Mouse (Mus musculus) frontal cortex, postnatal 25 days (tissue): ENCODE results near the gene Dpp4.
A peak's percentile ranks its signal among the peaks of the same experiment; 100 is the strongest.

Source experiments
- DNase-seq, 2 experiments: peaks; one replicate each; pipeline ENCODE4 v3.0.0; 2022; ENCODE audit warnings: low spot score in 2 of 2

Dpp4 gene

DNA sequence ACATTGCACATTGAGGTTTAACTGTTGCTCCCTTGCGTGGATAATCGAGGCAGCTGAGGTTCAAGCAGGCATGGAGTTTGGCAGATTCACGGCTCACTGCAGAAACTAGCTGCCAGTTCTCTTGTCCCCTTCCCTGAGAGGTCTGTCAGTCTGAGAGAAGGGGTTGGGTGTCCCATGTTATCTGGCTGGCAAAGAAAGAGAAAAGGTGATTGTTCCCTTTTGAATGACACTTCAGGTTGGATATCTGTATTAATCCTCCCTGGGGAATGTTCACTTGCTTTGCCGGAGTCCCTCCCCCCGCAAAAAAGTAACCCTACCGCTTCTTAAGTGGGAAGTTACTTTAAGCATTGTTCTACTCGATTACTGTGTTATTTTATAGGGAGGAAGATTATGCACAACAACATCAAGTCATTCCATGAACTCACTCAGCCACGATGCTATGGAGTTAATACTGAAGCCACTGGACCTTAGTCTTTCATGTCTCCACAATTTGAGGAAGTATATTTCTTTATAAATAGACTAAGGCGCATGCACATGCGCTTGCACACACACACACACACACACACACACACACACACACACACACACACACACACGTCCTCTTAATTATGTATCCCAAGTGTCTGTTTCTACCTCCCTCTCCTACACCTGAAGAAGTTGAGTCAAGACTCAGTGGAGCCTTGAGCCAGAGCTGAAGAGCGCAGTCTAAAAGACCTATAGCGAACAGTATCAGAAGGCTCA, at the start of gene Dpp4:
Gene Dpp4, minus strand, starts transcription at position 151 of the 741 bp plus-strand sequence.
- DNase-seq = no peak

DNA sequence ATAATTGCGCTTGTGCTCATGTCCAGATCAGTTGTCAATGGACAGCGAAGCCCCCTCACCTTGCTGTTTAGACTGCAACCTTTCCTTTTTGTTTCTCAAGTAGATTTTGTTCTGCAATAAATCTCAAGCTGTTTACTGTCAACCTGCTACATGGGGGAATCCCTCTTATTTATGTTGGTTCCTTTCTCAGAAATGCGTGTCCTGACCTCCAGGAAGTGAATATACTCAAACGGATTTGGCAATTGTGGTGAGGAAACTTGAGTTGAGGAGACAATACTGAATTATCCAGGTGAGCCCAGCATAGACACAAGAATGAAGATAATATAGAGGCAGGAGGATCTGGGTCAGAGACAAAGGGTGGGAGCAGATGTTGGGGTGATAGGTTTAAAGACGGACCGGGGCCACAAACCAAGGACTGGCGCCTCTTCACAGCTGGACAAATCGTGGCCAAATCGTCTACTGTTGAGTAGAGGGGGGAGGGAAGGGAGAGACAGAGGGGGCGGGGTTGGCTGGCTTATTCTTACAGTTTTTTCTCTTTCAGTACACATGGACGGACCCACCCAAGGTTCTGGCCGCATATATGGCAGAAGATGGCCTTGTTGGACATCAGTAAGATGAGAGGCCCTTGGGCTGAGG, 48.9 kb upstream of the Dpp4 start:
- DNase-seq = no peak

DNA sequence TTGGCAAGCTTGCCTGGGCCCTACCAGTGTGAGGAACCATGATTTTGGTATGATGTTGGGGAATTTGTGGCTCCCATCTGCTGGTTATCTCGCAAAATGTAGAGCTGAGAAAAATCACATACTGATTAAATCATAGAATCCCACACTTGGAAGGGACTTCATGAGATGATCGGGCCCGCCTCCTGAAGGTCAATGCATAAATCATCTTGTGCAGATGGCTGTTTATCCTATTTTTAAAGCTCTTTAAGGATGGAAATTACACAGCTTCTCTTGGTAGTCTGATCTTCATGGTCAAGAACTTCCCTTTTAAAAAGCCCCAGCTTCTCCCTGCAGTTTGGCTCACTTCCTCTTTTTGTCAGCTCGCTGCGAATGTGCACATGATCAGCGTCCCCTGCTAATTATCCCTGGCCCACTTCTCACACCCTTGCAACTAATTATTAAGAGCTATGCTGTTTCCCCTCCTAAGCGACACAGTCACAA, 48.2 kb upstream of the Dpp4 start:
- DNase-seq = no peak

DNA sequence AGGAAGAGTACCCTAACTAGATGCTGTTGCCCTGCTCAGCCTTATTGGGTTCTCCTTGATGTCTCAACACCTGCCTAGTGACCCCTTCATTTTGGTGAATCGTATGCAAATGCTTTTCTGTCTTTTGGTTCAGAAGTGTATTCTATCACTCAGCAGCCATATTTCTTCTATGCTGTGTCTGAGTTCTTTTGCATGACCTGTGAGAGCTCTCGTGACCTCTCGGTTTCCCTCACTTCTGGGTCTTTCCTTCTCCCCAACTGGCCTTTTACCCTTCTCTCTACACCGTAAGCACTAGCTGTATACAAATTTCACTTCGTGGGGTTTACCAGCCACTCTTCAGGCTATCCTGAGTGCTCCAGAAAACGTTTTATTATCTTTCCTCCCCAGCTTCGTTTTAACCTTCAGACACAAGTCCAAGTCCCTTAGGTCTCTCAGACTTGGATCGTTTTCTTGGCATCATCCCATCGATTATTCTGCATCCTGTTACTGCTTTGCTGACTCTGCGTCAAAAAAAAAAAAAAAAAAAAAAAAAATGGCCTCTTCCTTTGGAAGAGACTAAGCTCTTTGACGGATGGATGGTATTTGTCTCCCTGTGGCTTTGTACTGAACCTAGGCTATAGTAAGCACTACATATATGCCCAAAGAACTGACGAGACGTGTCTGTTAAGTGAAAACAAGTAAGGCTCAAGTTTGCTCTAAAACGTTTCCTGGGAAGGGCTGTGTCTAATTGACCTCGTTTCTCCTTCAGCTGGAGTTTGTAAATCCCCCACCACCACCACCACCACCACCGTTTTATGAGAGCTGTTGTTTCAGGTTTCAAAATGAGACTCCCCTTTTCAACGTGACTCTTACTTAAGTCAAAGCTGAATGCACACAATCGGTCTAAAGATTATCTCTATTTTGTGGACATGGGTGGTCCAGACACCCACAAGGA, 47.5 kb upstream of the Dpp4 start:
- DNase-seq = no peak

DNA sequence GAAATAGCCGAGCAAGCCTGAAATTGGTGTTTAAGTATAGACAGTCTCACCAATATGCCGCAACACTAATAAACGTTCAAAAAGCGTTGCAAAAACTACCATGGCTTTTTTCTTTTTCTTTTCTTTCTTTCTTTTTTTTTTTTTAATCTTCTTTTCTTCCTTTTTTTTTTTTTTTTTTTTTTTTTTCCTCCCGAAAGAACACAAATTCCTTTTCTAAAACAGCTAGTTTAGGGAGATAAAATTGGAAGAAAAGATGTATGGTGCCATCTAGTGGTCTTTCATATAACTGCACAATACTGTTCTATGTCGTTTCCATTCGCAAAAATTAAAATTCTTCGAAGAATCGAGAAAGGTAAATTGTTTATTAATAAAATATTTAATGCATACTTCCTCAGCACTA, 46.0 kb upstream of the Dpp4 start:
- DNase-seq = no peak

DNA sequence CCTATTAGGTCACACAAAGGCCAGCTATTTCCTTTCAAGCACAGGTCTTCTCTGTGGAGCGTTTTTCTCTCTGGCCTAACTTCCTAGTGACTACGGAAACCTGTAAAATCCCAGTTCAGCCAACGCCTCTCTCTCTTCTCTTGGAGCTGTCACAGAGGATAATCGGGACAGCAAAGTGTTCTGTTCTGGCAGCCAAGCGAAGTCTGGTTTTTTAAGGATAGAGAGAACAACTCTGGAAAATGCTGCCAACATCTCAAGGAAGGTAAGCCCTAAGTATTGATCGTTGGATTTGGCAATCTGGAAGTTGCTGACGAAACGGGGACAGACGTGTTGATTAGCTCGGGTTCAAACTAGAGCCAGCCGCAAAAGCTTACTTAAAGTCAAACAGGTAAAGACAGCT, 43.0 kb upstream of the Dpp4 start:
- no peak for DNase-seq

DNA sequence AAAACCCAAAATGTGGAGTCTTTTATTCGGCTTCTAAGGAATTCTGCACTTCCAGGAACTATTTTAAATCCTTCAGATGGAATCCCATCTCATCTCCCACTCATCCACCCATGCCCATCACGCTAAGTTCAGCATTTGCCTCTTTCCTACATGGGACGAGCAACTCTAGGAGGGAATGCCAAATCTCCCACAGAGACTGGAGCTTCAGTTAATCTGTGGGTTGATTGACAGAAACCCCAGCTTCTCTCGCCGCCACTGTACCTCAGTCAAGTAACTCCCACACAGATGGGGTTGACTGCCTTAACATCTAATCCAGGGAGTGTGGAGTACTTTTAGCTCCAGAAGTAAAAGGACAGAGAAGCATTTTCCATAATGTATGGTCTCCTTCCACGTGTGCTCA, 42.0 kb upstream of the Dpp4 start:
- DNase-seq = peak in 1 of 2 experiments; percentile 9

DNA sequence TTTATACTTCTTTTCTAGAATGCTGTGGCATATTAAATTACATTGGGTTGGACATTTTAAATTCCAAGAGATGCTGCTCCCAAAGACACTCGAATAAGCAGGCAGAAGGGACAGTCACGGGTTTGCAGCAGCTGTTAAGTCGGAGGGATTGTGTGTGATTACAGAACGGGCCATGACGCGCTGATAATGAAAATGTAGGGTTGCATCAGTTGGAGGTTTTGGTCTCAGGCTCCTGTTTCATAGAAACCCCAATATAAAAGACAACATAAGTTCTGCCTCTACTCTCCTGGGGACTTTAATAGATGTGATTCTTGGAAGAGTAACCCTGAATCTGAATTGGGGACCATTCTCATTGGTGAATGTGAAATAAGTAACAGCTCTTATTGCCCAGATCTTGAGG, 38.3 kb upstream of the Dpp4 start:
- no peak for DNase-seq

DNA sequence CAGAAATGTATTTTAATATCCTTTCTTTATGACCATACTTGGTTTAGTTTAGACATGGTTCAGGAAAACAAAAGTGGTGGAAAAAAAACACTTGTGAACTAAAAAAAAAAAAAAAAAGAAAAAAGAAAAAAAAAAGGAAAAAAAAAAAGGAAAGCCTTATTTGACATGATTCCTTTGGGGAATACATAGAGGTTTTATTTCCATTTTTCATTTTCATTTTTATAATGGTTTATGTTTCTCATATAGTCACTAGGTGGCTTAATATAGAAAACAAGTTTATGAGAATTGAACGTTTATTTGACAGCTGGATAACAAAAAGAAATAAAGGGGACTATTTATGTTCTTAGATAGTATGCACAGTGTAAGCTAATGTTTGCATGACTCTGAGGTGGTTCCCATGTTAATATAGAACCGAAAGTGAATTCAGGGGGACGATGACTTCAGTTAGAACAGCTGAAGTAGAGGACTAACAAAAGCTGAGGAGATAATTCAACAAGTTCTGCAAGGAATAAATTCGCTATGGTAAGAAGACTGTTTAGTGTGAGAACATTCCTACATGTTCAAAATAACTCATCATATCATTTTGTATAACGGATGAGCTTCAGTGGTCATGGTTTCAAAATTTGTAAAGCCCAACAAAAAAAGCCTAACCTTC, 37.8 kb upstream of the Dpp4 start:
- DNase-seq = no peak

DNA sequence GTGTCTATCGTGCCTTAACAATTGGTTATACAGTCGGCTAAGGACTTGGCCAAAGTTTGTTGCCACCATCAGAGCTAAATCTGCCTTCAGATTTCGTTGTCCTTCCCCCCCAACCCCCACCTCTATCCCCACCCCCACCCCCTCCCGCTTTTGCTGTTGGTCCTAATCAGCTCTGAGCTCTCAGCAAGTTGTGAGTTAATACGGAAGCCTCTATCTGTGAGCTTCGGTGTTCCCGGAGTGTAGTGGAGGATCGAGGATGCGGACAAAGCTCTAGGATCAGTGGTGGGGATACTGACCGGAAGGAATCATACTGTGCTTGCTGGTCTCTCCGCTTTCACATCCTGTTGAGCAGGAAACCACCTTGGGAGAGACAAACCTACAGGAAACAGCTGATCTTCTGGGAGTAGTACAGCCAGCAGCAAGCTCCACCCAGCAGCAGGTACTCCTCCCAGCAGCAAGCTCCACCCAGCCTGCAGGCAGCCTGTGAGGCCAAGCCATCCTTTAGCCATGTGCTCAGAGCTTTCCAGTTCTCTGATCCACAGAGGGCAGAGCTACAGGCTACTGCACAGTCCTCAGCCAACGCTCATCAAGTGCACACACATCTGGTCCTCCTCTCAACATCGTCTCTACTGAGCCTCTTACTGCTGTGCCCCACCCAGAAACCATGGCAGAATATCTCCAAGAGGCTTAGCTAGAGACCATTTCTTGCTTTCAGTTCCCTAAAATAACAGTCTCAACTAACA, 28.9 kb upstream of the Dpp4 start:
- no peak for DNase-seq

DNA sequence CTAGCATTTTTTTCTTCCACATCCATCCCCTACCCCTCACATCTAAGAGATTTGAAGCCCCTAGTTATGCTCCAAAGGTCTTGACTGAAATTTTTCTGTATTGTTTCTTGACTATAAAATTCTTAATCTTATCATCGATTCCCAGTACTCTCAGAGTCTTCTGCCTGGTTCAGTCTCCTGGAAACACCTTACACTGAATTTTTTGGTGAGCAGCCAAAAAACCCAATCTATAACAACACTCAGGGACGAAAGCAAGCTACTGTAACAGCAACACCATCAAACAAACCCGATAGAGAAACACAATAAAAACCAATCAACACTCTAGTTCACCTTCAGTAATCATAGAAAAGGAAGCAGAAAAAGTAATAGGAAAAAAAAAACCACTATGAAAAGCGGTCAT, 28.1 kb upstream of the Dpp4 start:
- DNase-seq = no peak

DNA sequence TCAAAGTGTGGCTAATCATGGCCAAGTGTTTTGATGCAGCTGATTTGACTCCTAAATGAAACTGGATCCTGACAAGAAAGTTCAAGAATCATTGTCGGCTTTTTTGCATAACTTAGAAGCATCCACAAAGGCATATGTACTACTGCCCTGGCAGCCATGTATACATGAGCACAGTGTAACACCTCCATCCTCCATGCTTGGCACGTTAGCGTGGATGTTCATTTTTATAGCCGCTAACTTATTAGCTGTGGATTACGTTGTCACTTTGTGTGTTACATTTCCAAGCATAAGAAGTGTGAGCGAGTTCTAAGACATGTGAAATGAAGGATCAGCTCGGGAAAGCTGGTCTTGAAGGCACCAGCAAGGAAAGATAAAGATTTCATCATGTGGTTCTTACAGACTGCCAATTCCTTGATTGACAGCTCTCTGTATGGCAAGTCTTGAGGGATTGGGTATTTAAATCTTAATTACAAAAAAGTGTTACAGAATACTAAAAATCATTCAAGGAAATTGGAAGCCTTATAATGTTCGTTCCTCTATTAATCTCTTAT, 19.3 kb upstream of the Dpp4 start:
- DNase-seq = no peak

DNA sequence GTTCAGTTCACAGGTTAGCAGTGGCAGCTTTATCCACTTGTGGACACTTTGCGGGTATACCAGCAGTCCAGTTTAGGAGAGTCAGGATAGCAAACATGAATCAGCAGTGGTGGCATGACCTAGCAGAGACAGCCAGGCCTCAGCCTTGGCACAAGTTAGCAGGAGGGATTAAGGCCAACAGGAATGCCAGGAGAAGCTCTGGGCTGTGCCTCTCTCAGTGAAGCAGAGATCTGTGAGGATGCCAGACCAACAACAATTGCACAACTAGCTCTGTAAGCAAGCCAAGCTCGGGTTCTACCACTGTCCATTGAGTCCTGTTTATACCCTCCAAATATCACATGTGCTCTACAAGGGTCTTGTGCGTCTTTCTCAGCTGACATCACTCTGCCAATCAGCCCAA, 13.9 kb upstream of the Dpp4 start:
- DNase-seq = no peak

DNA sequence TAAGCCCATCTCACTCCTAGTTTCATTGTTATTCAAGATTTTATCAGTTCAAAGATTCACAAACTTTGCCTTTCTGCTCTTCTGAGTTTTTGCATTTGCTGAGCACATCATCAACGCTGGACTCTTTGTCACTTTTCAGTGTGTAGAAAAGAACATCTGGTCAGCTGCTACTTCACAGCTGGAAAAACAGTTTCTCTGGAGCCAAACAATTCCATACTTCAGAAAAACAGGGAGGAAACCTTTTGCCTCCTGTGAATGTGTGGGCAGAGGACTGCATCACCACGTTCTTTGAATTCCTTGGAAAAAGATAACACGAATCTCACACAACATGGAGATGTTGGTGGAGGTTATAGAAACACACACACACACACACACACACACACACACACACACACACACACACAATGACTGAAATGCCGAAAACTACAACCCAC, 11.3 kb upstream of the Dpp4 start:
- DNase-seq = no peak

DNA sequence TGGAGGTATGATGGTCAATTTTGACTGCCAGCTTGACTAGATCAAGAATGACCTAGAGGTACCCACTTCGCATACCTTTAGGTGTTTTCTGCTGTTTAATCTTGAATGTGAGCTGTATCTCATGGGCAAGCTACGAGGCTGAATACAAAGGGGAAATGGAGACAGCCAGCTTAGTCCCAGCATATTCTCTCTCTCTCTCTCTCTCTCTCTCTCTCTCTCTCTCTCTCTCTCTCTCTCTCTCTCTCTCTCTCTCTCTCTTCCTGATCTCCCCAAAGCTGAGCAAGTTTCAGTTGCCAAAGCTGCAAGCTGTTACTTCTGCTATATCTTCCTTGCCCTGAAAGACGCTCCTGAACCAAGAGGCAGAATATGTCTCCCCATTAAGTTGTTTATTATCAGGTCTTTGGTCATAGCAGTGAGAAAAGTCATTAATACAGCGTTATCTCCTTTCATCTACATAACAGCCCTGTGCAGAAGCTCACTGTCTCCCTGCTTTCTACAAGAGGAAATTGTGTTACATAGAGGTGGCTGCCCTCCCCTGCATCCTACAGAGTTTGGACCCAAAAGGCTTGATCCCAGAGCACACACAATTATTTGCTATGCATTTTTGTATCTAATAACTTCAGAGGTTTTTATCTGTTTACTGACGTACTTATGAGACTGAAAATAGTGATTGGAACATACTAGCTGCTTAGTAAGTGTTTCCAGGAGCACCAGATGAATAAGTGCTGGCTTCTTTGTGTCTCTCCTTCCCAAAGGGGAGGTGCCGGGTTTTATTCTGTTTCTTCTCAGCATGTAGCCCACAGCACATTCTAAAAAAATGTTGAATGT, 10.7 kb upstream of the Dpp4 start:
- DNase-seq = no peak

DNA sequence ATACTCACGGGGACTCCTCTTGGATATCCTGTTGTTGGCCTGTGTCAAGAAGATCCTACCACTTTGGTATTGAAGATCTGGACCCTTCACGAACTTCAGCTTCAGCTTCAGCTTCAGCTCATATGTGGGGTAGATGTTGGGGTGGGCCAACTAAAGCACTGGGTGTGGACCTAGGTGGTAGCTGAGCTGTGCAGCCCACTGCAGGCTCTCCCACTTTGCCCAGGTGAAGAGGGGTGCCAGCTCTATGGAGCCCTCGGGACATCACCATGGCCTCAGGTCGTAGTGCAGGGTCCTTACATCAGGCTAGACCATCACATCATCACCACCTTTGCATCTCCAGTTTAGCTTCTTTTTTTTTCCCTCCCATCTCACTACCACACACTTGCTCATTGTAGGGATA, 9.2 kb upstream of the Dpp4 start:
- DNase-seq = no peak

DNA sequence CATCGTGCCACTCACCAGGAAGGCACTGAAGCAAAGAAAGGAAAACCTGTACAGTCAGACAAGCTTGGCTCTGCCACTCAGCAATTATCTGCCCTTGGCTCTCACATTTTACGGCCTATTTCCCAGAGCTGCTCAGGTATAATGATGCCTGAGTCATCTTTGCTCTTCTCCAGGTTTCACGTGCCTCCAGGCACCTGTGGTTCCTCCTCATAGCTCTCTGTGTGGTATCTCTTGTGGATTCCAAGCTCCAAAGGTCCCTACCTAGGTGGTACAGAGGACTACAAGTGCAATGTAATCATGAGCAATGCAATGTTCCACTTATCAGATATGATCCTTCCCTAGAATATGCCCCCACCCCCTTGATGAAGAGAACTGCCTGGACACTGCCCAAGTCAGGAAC, 8.0 kb upstream of the Dpp4 start:
- DNase-seq = no peak

DNA sequence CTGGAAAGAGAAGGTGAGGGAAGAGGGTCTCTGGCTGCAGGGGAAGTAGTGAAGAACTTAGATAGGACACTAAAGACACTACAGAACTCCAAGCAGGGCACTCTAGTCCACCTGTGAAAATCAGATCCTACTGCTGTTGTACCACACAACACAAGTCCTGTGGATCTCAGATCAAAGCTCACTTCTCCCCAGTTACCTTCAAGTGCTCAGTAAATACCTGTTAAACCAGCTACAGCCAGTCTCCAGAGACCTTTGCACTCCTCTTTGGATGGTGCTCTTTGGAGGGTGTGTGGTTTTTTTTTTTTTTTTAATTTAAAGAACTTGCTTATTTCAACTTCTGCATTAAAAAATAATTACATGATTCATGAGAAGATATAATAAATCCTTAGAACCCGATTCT, 5.2 kb upstream of the Dpp4 start:
- DNase-seq = no peak

DNA sequence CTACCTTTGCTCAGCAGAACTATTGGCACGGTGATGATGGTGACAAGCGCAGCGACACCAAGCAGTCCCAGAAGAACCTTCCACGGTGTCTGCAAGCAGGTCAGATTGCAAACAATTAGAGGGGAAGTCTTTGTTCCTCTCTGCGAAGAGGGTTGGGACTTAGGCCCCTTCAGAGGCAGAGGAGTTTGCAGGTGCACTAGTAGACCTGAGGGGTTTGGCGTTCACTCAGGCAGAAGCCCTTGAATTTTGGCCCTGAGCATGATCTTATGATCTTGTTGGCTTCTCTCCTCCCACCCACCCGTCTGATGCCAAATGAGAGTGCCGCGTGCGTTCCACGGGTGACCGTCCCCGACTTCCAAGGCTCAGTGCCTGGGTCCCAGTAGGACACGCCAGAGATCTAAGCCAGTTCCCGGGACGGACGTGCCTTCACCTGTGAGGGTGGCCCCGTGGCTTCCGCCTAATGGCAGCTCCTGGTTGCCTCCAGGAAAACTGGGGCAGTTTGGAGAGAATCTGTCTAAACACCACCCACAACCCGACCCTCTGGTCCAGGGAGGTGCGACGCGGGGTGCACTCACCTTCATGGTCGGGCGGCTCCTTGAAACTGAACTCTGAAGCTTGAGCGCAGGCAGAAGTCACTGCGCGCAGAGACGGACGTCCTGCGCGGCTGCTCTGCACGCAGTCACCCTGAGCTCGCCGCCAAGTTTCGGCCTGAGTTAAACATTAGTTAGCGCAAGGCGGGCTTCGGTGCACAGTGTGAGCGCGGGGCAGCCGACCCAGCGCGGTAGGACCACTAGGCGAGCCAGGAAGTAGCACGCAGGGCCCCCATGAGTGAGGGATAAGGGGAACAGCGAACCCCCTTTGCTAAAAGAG, 585 bp downstream of the Dpp4 start:
- DNase-seq = no peak
